Mouse (Mus musculus) limb, embryonic 11.5 days (tissue): Measurements from ENCODE around the gene Kif5c. TPM values are rescaled to one million over a fixed set of nuclear protein-coding genes. Genes with fewer than 3 reads are reported as not detected.

Experiments used
- ATAC-seq: fragments of 200-750 bp; cut with Nextera tagmentation; 2 replicates; pipeline ENCODE4 v1.8.0; 2017; ENCODE audit warnings: low read depth; ENCODE audit not compliant: insufficient number of reproducible peaks, low FRiP score, low TSS enrichment
- DNase-seq: peaks from one replicate; pipeline ENCODE4 v3.0.0-alpha.2; 2015; ENCODE audit warnings: low spot score
- H3K27ac ChIP-seq: fragments of 300-500 bp; sonication (generic); replicated peaks from 2 replicates; pipeline ENCODE4 v1.5.1; 2014; ENCODE audit warnings: low read depth, mild to moderate bottlenecking, low read length
- H3K27me3 ChIP-seq: fragments of 300-500 bp; sonication (generic); 2 replicates; pipeline ENCODE4 v1.6.1; 2014; ENCODE audit warnings: mild to moderate bottlenecking, low read length, mixed read lengths; ENCODE audit not compliant: control insufficient read depth, insufficient read depth
- H3K36me3 ChIP-seq: fragments of 300-500 bp; sonication (generic); 2 replicates; pipeline ENCODE4 v1.6.1; 2014; ENCODE audit warnings: mild to moderate bottlenecking, low read length, moderate library complexity, mixed read lengths; ENCODE audit not compliant: control insufficient read depth, insufficient read depth
- H3K4me1 ChIP-seq: fragments of 300-500 bp; sonication (generic); 2 replicates; pipeline ENCODE4 v1.6.1; 2014; ENCODE audit warnings: low read length, mixed read lengths; ENCODE audit not compliant: control insufficient read depth, insufficient read depth
- H3K4me2 ChIP-seq: fragments of 300-500 bp; sonication (generic); 2 replicates; pipeline ENCODE4 v1.6.1; 2014; ENCODE audit warnings: low read depth, mild to moderate bottlenecking, moderate library complexity; ENCODE audit not compliant: severe bottlenecking
- H3K4me3 ChIP-seq: fragments of 300-500 bp; sonication (generic); 2 replicates; pipeline ENCODE4 v1.5.1; 2014; ENCODE audit warnings: low read depth, low read length
- H3K9ac ChIP-seq: fragments of 300-500 bp; sonication (generic); 2 replicates; pipeline ENCODE4 v1.6.1; 2014; ENCODE audit warnings: mild to moderate bottlenecking, low read length
- H3K9me3 ChIP-seq: fragments of 300-500 bp; sonication (generic); 2 replicates; pipeline ENCODE4 v1.6.1; 2016; ENCODE audit warnings: low read length; ENCODE audit not compliant: control insufficient read depth
- WGBS: fragments of 180-500 bp; shearing (Covaris S2); extraction: QIAGEN DNeasy Blood & Tissue Kit; methylation state at CpG from one replicate; pipeline ENCODE4 v1.1.7; 2014; 5-methylcytosine and 5-hydroxymethylcytosine counted together
- polyA plus RNA-seq: library from polyadenylated mRNA; unstranded; fragments of >200 nt; fragmentation: Nextera tagmentation; extraction: Ambion mirVana; gene quantifications from 2 replicates; pipeline ENCODE4 v1.2.1, GENCODE M21; 2014

Kif5c gene
- polyA plus RNA-seq, 1 experiment from 2014 or later: 15.2 TPM

GRCm38 (mm10) chr2:49749730-49750576 is 130.9 kb downstream of the Kif5c start:
- H3K4me3 ChIP-seq: no peak overlapping the region
- H3K9me3 ChIP-seq: no peaks in the 10 kb centered on the region
- ATAC-seq: no peak
- no peak overlapping the region for H3K9ac ChIP-seq
- H3K36me3 ChIP-seq: peaks cover 3% of the 10 kb centered on the region
- WGBS: 91% methylated on average over 11 of the region's 11 CpGs
- H3K4me2 ChIP-seq: no peak overlapping the region
- 0 out of 2 replicates have a peak, but pooled peaks cover 2% of the 10 kb centered on the region for H3K4me1 ChIP-seq
- no peak overlapping the region for H3K27ac ChIP-seq
- no peak for DNase-seq
- H3K27me3 ChIP-seq: no peaks in the 10 kb centered on the region

GRCm38 (mm10) chr2:49751544-49752210 is 132.6 kb downstream of the Kif5c start:
- H3K27ac ChIP-seq: no peak overlapping the region
- 0 out of 2 replicates have a peak, but pooled peaks cover 2% of the 10 kb centered on the region for H3K4me1 ChIP-seq
- 88% methylated on average over 10 of the region's 10 CpGs for WGBS
- ATAC-seq: no peak
- H3K9me3 ChIP-seq: no peaks in the 10 kb centered on the region
- no peak overlapping the region for H3K4me2 ChIP-seq
- no peak overlapping the region for H3K4me3 ChIP-seq
- no peak overlapping the region for H3K9ac ChIP-seq
- H3K36me3 ChIP-seq: peaks cover 3% of the 10 kb centered on the region
- DNase-seq: peak; percentile 19
- H3K27me3 ChIP-seq: no peaks in the 10 kb centered on the region

DNA sequence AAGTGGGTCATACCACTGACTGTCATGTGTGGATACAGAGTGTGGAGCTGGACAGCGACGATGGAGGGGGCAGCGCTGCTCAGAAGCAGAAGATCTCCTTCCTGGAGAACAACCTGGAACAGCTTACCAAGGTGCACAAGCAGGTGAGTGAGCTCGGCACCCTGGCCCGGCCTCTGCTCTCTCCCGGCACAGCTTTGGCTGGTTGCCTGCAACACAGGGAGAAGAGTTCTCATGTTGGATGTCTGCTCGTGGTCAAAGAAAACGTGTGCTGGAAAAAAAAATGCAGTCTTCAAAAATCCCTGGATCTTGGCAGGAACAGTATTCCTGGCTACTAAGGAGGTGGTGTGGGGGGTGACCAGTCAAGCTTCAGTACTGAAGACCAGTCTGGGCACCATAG is 133.1 kb downstream of the Kif5c start:
- ATAC-seq (no peak), DNase-seq (no peak)
- H3K27ac ChIP-seq: no peak overlapping the region
- no peak overlapping the region for H3K4me3 ChIP-seq
- H3K27me3 ChIP-seq: no peaks in the 10 kb centered on the region
- H3K9ac ChIP-seq: no peak overlapping the region
- H3K9me3 ChIP-seq: no peaks in the 10 kb centered on the region
- H3K4me2 ChIP-seq: no peak overlapping the region
- H3K4me1 ChIP-seq: 0 out of 2 replicates have a peak, but pooled peaks cover 2% of the 10 kb centered on the region
- H3K36me3 ChIP-seq: peaks cover 3% of the 10 kb centered on the region
- WGBS: 93% methylated on average over 8 of the region's 8 CpGs

DNA sequence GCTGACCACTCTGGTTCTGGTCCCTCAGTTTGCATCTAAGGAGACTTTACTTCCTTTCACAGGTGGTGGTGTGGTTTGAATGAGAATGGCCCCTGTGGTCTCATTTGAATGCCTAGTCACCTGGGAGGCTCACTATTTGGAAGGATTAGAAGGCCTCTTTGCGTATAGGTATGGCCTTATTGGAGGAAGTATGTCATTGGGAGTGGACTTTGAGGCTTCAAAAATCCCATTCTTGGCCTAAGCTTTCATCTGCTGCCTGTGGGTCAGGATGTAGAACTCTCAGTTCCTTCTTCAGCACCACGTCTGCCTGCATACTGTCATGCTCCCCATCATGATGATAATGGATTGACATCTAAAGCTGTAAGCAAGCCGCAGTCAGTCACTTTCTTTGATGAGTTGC is 134.0 kb downstream of the Kif5c start:
- 86% methylated on average over 3 of the region's 3 CpGs for WGBS
- peaks cover 3% of the 10 kb centered on the region for H3K36me3 ChIP-seq
- H3K4me1 ChIP-seq: no peaks in the 10 kb centered on the region
- no peak for DNase-seq
- H3K9ac ChIP-seq: no peak overlapping the region
- H3K27me3 ChIP-seq: no peaks in the 10 kb centered on the region
- no peak overlapping the region for H3K27ac ChIP-seq
- H3K4me2 ChIP-seq: no peak overlapping the region
- H3K4me3 ChIP-seq: no peak overlapping the region
- no peak for ATAC-seq
- H3K9me3 ChIP-seq: no peaks in the 10 kb centered on the region

DNA sequence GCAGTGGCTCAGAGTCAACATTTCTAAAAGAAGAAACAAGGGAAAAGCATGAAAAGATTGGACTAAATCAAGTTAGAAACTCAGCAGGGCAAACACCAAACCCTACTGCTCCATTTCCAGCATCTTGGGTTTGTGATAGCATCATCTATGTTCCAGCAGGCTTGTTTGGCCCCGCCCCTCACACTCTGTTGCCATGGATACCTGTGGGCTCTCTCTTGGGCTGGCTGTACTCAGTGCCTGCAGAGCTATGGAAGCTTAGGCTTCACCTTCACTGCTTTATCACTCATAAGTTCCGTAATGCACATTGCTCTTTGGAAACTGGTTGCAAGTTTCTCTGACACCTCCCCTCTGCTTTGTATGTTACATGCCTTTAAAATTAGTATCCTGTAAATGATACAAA is 136.0 kb downstream of the Kif5c start:
- no peaks in the 10 kb centered on the region for H3K4me1 ChIP-seq
- no peak overlapping the region for H3K4me2 ChIP-seq
- H3K9me3 ChIP-seq: no peaks in the 10 kb centered on the region
- no peaks in the 10 kb centered on the region for H3K27me3 ChIP-seq
- H3K9ac ChIP-seq: no peak overlapping the region
- peaks cover 3% of the 10 kb centered on the region for H3K36me3 ChIP-seq
- no peak overlapping the region for H3K27ac ChIP-seq
- H3K4me3 ChIP-seq: no peak overlapping the region
- 62% methylated on average over 2 of the region's 2 CpGs for WGBS
- DNase-seq (peak; percentile 66), ATAC-seq (no peak)

DNA sequence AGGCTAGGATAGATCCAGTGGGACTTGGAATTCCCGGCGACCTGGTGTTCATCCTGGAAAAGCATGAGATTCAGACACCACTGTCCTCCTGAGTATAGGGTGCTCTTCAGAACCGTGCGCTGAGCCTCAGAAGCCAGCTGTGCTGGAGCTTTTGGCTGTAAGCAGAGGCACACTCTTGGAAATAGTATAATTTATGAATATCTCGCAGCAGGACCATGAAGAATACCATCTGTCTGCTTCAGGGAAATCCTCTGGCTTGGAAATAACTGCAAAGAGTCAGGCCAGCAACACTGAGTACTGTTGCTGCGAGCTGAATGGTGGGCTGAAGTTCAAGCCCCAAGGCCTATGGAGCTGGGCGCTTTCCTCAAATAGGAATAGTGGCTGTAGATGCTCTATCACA is 138.5 kb downstream of the Kif5c start:
- no peak for ATAC-seq
- no peak overlapping the region for H3K4me2 ChIP-seq
- peaks cover 3% of the 10 kb centered on the region for H3K36me3 ChIP-seq
- no peak overlapping the region for H3K9ac ChIP-seq
- no peak for DNase-seq
- H3K4me1 ChIP-seq: no peaks in the 10 kb centered on the region
- no peak overlapping the region for H3K4me3 ChIP-seq
- 89% methylated on average over 7 of the region's 7 CpGs for WGBS
- H3K27me3 ChIP-seq: no peaks in the 10 kb centered on the region
- no peaks in the 10 kb centered on the region for H3K9me3 ChIP-seq
- H3K27ac ChIP-seq: no peak overlapping the region

DNA sequence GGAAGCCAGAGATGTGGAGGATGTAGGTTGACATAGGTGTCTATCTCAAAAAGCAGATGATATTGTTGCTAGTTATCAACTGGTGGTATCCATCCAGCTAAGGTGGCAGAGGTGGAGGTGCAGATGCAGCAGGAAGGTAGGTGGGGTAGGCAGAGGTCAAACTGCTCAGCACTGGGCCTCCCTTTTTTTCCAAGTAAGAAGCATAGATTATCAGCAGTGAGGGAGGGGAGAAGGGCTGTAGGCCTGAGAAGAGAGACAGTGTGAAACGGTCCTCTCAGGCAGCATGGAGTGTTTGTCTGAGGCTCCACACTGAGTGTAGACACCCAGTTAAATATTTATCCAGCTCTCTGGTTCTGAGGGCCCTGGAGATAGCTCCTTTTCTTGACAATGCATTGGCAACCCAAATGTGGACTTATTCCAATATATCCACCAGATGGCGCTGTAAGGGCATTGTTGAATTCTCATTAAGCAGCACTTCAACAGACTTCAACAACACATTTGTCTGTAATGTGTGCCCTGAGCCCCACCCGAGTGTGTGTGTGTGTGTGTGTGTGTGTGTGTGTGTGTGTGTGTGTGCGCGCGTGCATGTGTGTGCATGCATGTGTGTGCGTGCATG is 145.3 kb downstream of the Kif5c start:
- peak; percentile 51 for ATAC-seq
- no peak overlapping the region for H3K4me3 ChIP-seq
- peak; percentile 71 for DNase-seq
- H3K36me3 ChIP-seq: peaks cover 2% of the 10 kb centered on the region; the same call in 1 of the 2 replicates
- 52% methylated on average over 7 of the region's 7 CpGs for WGBS
- H3K4me1 ChIP-seq: no peaks in the 10 kb centered on the region
- no peak overlapping the region for H3K9ac ChIP-seq
- no peak overlapping the region for H3K27ac ChIP-seq
- H3K9me3 ChIP-seq: no peaks in the 10 kb centered on the region
- no peak overlapping the region for H3K4me2 ChIP-seq
- no peaks in the 10 kb centered on the region for H3K27me3 ChIP-seq

DNA sequence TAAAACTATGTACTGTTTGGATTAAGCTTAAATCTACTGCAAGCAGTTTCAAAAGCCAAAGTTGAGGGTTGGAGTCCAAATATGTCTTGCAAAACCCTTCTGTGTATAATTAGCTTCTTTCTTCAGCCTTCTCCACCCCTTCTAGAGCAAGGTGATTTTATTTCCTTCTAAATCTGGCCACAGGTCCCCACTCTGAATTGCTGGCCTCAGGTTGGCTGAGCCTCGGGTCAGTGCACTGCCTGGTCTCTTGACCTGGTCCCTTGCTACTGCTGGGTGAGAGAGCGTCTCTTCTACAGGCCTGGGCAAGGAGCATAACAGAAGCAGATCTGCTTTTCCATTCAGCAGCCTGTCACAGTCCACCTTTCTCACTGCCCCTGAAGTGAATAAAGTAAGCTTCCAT is 149.8 kb downstream of the Kif5c start:
- H3K36me3 ChIP-seq: peaks cover 2% of the 10 kb centered on the region; the same call in 1 of the 2 replicates
- no peaks in the 10 kb centered on the region for H3K9me3 ChIP-seq
- H3K4me2 ChIP-seq: no peak overlapping the region
- no peak overlapping the region for H3K9ac ChIP-seq
- H3K4me1 ChIP-seq: no peaks in the 10 kb centered on the region
- 80% methylated on average over 2 of the region's 2 CpGs for WGBS
- DNase-seq: no peak
- no peaks in the 10 kb centered on the region for H3K27me3 ChIP-seq
- ATAC-seq: no peak
- H3K27ac ChIP-seq: no peak overlapping the region
- no peak overlapping the region for H3K4me3 ChIP-seq
